Mouse (Mus musculus): ENCODE data around the gene Zc3hav1l. TPM values are rescaled to one million over a fixed set of nuclear protein-coding genes. Genes with fewer than 3 reads are reported as not detected.

The Zc3hav1l gene
- polyA plus RNA-seq (2017; shearing (Covaris generic)): under 1 TPM; 0.16 to 0.50 (median 0.47) TPM

DNA sequence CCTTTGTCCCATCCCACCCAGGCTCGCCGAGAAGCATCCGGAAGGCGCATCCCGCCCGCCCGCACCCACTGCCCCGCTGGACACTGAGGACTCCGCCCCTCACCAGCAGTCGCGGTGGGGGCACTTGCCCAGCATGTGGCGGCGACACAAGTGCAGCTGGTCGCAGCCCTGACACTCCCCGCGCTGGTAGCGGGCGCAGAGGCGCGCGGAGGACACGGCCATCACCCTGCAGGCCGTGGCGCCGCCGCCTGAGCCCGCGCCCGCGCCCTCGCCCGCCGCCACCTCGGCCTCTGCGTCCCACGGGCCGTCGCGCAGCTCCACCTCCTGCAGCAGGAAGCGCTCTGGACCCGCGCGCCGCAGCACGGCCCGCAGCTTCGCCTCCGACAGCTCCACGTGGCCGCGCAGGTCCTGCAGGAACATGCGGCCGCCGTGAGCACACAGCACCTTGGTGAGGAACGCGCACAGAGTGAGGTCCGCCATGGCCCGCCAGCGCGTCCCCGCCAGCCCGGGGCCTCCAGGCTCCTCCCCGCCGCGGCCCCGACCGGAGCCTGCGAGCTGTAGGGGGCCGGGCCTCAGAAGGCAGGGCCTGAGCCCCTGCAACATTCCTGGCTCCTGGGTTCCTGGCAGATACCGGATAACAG, at the start of gene Zc3hav1l:
Gene Zc3hav1l (minus strand): TSS at position 499 of the 641 bp plus-strand sequence.
- peak; percentile 68 for ATAC-seq

DNA sequence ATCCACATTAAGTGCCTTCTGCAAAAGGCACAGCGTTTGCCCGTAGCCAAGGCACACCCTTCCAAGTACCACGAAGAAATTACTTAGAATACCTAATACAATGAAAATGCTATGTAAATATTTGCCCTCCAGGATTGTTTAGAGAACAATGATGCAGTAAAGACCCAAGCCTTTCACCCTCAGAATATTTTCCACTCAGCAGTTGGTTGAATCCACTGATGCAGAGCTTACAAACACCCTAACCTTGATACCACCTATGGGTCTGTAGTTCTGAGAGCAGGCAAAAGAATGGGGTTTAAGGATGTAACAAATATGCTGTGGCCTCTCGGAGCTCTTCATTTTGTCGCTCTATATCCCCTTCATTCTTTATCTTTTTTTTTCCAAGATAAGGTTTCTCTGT, 48.8 kb upstream of the Zc3hav1l start:
- ATAC-seq: no peak

DNA sequence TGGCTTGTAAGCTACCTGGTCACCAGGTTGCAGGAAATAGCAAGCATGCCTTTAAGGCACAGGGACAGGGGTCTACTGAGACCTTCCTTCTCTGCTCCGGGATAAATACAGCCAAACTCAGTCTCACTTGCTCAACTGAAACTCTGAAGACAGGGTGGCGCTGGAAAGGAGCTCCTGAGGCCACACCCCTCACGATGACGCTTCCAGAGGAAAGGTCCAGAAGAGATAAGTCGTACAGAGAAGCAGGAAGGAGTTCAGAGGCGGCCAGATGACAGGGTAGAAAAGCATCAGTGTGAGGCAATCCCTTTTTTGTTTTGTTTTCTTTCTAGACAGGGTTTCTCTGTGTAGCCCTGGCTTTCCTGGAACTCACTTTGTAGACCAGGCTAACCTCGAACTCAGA, 46.7 kb upstream of the Zc3hav1l start:
- ATAC-seq: peak; percentile 64

DNA sequence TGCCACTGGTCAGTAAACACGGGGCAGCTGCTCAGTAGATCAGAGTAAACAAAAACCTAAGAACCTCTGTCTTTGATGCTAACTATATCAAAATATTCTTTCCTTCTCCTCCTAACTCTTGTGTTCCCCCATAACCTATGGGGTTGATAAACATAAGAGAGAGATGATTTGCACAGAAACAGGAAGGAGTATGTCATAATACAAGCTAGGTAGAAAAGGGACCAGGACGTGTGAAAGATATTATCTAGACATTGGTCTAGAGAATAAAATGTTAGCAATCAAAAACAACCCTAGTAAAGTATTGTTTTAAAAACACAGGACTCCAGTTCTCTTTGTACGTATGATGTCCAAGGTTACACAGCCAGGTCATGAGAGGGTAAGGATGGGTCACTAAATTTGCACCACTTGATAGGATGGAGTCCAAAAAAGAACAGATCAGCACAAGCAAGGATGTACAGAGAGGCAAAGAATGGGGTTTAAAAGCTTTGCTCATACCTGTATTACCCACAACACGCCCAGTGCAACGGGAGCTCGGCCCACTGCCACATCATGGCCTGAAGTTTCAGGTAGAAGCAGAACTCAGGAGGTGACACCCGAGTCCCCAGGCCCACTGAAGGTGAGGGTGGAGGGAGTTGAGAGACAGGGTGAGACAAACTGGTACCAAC, 45.1 kb upstream of the Zc3hav1l start:
- ATAC-seq: peak; percentile 29

DNA sequence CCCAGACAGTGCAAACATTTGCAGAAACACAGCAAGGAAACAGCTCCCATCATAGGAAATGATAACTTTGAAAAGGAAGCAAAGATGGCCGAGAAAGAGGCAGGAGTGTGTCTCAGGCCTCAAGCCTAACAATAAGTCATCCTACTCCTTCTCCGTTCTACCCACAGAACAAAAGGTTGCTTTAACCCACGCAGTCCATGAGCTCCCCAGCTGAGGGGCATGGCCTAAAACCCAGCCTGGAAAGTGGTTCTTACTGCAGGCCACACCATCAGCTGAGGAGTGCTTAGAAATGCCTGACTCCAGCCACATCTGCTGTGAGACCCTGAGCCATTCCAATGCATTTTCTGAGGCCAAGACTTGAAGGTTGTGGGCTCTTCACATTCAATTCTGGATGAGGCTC, 44.5 kb upstream of the Zc3hav1l start:
- no peak for ATAC-seq

DNA sequence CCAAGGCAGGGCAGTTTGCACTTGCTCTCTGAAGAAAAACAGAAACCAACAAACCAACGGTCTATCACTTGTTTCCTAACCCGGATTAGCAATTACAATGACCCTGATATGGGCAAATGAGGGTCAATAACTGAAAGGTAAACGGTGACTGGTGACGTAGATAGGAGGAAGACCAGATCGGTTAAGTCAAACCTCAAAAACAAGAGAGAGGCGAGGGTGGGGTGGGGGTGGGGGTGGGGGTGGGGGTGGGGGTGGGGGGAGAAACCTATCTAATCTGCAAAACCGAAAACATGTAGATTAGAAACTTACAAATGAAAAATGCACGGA, 43.6 kb upstream of the Zc3hav1l start:
- peak; percentile 19 for ATAC-seq

DNA sequence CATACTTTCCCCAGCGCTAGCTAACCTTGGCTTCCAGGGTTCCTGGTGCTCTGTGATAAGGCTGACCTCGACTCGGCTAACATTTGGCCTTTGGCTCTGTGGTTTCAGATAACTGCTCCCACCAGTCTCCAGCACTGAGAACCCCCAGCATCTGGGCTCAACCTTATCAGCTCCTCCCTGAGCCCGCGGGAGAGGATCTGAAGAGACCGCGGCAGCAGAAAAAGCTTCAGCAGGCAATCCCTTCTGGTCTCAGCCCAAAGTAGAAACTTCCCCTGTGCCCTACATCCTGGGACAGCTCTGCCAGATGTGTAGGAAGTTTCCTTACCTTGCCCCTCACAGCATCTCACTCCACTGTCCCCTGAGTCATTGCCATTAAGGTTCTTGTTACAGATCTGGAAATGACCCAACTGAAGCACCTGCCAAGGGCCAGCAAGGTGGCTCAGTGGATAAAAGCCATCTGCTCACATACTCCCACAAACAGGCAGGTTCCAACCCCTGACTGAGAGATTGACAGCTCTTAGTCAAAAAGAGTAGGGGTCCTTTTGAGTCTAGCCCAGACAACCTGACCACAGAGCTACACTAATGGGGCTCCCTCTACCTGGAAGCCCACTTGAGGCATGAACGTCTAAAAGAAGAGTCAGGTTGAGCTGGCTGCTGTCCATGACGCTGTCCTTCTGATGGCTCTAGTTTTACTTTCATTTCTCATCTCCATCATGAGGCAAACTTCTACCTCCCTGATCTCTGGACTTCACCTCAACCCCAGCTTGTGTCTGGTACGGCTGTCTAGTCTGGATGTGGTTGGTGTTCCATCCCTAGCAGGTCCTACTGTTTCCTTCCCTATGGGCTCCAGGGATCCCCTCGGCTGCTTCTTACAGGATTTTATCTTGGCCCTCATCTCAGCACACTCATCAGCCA, 42.9 kb upstream of the Zc3hav1l start:
- ATAC-seq: peak; percentile 51

DNA sequence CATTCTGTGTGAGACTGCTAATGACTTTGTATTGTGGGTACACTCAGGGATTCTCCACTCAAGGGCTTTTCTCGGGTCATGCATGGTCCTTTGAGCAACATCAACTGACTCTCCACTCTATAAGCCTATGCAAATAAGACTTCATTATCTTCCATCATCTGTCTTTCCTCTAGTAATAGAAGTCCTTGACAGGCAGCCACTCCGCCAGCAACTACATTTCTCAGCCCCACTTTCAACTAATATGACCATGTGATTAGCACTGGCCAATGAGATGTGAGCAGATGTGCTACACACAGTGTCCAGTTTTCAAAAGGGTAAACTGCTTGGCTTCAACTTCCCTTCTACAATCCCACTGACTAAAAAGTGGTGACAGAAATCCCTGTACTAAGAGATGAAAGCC, 40.0 kb upstream of the Zc3hav1l start:
- ATAC-seq: no peak

DNA sequence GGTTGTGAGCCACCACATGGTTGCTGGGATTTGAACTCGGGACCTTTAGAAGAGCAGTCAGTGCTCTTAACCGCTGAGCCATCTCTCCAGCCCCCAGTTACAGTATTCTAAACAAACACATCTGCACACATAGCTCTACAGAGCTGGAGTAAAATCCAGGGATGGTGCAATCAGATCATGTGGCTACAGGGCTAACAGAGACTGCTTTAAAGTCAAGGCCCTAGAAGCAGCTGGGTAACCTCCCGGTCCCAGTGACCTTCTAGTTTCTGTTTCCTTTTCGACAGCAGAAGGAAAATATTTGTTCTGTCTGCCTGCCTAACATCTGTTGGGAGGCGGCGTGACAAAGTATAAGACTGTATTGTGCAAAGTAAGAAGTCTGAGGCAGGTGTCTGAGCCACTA, 38.9 kb upstream of the Zc3hav1l start:
- ATAC-seq: peak; percentile 36

DNA sequence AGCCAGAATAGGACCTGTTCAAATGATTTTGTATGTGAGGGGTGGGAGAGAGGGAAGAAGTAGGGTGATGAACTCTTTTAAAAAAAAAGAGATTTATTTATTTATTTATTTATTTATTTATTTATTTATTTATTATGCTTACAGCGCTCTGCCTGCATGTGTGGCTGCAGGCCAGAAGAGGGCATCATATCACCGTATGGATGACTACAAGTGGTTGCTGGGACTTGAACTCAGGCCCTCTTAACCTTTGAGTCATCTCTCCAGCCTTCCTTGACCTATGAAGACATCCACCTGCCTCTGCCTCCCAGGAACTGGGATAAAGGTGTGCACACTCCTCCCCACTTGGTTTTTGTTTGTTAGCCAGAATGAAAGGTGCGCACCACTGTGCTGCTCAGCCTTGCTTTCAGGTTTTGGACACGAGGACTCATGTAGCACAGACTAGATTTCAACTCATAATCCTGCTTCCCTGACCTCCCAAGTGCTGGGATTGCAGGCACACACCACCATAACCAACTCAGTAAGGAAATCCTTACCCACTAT, 38.2 kb upstream of the Zc3hav1l start:
- ATAC-seq: no peak

DNA sequence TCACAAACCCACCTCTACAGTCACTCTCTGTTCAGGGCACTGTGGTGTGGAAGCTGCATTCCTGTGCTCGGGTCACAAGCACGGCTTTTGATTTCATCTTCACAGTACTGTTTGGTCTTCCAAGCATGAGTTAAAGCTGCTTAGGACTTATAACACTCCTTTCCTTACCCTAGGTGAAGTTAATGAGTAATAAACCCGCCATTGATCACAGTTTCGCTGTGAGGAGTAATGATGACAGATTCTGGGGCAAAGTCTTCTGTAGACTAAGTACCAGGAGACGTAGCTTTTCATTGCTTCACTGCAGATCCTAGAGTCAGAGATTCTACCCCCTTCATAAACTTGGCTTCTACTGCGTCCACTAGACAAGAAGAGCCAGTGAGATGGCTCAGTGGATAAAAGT, 36.2 kb upstream of the Zc3hav1l start:
- no peak for ATAC-seq

DNA sequence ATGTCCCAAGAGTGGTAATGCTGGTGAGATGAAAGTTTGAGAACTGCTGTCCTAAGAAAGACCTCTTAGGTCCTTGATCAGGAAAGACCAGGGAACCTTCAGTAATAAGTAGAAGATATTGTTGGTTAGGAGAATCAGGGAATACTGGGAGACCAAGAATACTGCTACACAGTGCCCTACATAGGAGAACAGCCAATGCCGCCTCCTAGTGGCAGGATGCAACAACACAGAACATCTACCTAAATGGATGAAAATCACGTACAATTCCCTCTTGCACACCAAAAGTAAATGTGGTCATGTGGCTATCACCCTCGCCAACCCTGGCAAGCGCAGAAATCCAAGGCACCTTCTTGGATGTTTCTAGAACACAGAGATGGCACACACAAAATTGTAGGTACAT, 27.5 kb upstream of the Zc3hav1l start:
- peak; percentile 36 for ATAC-seq

DNA sequence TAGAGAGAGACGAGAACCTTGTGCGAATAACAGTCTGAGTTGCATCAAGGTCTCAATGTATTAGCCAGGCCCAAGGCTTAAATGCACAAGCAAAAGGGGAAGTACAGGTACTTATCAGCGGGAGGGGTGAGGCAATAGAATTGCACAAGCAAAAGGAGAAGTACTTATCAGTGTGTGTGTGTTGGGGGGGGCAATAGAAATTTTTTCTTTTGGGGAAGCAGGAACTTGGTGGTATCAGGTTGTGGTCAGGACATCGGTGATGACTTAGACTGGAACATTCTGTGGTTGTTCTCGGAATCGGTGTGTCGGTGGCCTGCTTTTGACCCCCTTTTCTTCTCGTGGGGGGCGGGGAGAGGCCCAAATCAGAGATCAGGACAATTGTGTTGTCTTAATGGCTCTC, 21.6 kb upstream of the Zc3hav1l start:
- no peak for ATAC-seq

DNA sequence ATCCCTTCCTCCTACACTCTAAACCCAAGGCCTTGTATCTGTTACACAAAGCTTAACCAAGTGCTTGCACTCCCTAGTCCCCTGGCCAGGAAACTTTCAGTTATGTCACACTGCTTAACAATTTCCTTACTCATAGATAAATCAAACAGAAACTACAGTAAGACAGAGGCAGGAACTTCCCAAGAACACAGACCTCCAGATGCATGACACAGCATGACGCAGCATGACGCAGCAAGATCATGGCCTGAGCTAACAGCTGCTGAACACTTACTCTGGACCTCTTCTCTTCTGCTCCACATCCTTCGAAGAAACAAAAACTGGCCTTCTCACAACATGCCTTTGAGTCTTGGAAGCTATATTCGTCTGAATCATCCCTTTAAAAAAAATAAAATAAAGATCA, 17.0 kb upstream of the Zc3hav1l start:
- no peak for ATAC-seq

DNA sequence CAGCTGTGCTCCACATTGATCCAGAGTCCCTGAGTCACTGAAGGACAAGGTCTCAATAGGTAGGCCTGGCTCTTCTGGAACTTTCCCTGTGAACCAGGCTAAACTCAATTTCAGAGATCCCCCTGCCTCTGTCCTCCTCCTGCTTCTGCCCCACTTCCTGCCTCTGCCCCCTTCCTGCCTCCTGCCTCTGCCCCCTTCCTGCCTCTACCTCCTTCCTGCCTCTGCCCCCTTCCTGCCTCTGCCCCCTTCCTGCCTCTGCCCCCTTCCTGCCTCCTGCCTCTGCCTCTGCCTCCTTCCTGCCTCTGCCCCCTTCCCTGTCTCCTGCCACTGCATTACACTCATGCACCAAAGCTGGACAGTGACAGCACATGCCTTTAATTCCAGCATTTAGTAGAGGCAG, 10.7 kb upstream of the Zc3hav1l start:
- peak; percentile 49 for ATAC-seq

DNA sequence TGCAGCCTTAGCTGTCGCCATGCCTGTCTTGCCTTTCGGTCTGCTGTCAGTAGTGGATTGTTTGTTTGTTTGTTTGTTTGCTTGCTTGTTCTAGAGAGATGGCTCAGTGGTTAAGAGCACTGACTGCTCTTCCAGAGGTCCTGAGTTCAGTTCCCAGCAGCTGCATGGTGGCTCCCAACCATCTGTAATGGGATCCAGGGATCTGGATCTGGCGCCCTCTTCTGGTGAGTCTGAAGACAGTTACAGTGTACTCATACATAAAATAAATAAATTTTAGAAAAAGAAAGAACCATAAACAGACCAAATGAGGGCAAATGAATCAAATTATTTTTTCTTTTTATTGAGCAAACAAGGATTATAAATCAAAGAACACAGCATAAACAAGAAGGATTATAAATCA, 5.9 kb upstream of the Zc3hav1l start:
- ATAC-seq: no peak

DNA sequence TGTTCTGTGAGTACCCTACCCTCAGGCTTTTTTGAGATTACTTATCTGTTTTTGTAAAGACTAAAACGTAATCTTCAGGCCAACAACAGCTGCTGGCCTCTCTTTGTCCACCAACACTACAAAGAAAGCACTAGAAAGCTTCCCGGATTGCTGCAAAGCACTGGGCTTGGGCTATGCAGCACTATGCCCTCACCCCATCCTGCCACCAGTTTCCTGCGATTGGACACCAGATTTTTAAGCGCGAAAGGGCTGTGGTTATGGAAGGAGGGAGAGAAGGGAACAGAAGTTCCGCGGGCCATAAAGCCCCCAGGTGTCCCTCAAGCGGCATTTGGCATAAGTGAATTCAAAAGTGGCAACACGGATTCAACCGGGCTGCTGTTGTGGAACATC, 818 bp downstream of the Zc3hav1l start:
- ATAC-seq: no peak

DNA sequence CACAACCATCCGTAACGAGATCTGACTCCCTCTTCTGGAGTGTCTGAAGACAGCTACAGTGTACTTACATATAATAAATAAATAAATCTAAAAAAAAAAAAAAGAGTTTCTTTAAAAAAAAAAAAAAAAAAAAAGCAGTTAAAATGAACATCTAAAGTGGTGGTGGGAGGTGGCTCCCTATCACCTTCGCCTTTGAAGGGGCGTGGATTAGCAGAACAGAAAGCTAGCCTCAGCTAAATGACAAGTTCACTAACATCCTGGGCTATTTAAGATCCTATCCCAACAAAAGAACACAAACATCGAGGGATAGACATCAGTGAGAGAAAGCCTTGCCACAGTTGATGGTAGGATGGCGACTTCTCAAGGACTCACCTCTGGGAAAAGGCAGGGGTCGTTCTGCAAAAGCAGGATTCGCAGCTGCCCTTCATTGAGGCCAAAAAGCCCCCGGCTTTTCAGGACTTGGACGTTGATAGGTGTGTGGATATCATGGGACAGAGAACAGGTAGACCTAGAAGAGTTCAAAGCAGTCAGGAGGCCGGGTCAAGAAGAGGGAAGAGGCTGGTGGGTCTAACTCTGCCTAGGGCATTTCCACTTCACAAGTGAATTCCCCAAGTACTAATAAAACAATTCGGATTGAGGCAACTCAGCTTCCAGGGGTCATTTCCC, 1.3 kb downstream of the Zc3hav1l start:
- no peak for ATAC-seq

DNA sequence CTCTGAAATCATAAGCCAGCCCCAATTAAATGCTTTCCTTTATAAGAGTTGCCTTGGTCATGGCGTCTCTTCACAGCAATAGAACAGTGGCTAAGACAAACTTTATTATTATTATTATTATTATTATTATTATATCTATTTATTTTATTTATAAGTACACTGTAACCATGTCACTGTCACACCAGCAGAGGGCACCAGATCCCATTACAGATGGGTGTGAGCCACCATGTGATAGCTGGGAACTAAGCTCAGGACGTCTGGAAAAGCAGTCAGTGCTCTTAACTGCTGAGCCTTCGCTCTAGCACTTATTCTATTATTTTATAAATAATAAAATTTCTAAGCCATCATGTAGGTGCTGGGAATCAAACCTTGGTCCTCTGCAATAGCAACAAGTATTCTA, 5.4 kb downstream of the Zc3hav1l start:
- ATAC-seq: no peak

DNA sequence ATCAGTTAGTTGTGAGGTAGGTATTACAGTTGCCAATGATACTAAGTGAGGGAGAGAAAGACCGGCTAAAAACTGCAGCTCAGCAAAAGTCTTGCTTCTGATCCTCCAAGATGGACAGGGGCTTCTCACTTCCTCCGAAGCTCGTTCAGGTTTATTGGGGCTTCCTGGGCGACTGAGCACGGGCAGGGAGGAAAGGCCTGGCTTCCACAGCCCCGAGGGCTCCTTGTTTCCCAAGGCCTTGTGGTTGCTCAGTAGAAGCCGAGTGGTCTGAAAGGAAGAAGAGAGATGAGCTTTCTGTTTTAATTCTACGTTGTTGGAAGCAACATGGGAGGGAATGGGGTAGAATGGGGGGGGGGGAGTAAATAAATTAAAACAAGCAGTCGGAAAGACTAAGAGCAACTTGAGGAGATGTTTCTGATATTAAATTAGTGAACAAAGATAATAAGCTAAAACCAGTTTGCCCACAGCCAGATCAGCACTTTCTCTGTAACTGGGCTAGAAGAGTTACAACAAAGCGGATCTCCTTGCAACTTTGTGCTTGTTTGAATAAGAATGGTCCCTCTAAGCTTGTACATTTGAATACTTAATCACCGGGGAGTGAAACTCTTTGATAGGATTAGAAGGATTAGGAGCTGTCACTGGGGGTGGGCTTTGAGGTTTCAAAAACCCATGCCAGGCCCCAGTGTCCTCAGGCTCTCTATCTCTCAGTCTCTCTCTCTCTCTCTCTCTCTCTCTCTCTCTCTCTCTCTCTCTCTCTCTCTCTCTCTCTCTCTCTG, 6.0 kb downstream of the Zc3hav1l start:
- no peak for ATAC-seq

DNA sequence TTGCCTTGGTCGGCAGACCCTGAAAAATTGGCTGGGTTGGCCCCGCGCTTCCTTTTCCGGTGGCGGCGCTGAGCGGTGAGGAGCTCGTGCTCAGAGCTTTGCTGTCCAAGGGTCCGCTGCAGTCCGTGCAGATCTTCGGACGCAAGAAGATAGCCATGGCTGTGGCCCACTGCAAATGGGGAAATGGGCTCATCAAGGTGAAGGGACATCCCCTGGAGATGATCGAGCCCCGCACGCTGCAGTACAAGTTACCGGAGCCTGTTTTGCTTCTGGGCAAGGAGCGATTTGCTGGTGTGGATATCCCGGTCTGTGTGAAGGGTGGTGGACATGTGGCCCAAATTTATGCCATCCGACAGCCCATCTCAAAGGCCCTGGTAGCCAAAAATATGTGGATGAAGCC, 14.6 kb downstream of the Zc3hav1l start:
- ATAC-seq: no peak

DNA sequence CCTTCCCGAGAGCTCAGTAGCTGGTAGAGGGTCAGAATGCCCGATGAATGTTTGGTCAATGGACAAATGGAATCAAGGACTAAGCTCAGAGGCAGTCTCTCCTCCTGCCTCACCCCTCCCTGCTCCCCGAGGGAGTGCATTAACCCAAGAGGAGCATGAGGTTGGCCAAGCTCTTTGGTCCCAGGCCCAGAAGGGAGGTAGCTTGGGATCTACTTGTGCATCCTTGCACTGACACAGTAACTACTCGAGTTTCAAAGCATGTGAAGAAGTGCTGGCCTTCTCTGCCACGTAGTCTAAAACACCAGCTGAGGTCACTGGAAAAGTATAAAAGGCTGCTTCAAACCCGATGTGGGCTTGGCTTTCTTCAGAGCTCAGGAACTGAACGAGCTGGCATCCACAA, 34.6 kb downstream of the Zc3hav1l start:
- ATAC-seq: no peak

All from inflammation-experienced regulatory T-cells, adult 6 months (primary cell).